Mouse (Mus musculus) retina, adult 2 months (tissue): Measurements from ENCODE around the gene Fbxo6.
A peak's percentile ranks its signal among the peaks of the same experiment; 100 is the strongest.

Experiments
- DNase-seq: peaks from one replicate; pipeline ENCODE4 v3.0.0-alpha.2; 2012; ENCODE audit warnings: low read depth, low spot score

Gene Fbxo6

DNA sequence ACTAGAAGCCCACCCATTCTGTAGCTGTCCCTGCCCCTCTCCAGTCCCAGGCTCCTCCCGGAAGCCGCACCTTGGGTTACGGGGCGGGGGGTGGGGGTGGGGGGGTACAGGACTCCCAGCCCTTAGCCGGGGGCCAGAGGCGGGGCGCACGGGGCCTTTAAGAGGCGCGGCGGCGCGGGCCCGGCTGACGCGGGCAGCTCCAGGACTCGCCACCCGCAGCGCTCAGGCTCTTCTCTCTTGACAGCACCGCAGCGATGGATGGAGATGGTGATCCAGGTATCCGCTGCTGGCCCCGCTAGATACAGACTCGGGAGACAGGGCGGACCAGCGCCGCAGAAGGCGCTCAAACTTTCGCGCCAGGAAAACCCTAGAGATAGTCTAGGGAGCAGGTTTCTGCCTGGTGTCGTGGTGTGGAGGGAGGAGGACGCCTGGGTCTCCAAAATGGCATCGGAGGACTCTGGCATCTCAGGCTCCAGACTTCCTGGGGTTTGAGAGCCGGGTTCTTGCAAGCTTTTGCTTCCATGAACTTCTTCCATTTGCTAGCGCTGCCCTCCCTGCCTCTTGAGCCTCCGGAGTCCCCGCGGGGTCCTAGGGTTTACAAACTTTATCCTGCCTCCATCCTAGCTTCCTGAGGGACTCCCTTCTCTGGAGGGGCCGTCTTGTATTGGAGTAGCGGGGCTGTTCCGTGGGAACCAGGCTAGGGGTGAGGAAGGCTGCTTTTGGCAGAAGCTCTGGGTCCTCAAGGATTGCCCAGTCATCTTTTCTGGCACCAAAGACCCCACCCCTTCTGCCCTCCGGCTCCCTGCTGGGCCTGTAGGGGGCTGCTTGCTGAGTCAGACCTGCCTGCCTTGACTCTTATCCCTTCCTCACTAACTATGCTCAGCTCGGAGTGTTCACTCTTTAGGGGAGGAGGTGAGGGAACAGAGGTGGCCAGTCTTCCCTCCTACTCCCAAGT lies 8.8 kb upstream of the Fbxo6 start, which contains the start of the genes Fbxo44 and Fbxo2:
Fbxo44 (minus strand) TSS at position 47 of the 955 bp plus-strand sequence.
Fbxo2 (plus strand) TSS at position 186 of the 955 bp plus-strand sequence.
- DNase-seq: no peak

DNA sequence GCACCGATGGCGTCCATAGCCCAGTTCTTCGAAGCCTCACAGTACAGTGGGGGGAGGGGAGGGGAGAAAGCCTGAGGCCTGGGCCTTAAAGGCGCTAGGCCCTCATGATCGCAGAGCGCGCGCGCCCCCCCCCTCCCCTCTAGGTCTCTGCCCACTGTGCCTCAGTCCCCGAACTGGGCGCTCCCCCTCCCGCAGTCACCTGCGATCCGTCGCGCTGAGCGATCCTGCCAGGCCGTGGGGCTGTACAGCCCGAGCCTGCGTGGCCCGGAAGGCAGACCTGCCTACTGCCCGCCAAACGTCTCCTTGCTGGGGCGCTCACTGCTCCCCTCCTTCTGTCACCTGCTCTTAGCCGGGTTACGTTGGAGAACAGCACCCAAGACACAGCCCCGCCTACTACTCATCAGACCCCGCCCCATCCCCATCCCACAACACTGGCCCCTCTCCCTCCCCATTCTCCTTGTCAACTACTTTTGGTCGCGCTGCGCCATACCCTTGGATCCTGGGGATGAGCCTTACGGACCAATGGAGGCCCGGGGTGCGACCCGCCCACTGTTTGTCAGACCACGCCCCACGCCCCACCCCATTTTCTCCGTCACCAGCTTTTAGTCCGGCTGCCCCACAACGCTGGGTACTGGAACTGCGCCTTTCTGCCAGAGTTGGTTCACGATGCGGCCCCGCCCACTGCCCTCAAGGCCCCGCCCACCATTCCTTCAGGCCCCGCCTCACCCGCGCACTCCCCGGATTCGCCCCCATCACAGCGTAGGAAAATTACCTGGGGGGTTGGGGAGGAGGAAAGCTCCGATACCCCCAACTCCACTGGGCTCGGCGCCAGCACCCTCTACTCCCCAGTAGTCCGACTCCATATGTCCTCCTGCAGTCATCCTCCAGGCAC lies 7.8 kb upstream of the Fbxo6 start:
- peak; percentile 83 for DNase-seq

DNA sequence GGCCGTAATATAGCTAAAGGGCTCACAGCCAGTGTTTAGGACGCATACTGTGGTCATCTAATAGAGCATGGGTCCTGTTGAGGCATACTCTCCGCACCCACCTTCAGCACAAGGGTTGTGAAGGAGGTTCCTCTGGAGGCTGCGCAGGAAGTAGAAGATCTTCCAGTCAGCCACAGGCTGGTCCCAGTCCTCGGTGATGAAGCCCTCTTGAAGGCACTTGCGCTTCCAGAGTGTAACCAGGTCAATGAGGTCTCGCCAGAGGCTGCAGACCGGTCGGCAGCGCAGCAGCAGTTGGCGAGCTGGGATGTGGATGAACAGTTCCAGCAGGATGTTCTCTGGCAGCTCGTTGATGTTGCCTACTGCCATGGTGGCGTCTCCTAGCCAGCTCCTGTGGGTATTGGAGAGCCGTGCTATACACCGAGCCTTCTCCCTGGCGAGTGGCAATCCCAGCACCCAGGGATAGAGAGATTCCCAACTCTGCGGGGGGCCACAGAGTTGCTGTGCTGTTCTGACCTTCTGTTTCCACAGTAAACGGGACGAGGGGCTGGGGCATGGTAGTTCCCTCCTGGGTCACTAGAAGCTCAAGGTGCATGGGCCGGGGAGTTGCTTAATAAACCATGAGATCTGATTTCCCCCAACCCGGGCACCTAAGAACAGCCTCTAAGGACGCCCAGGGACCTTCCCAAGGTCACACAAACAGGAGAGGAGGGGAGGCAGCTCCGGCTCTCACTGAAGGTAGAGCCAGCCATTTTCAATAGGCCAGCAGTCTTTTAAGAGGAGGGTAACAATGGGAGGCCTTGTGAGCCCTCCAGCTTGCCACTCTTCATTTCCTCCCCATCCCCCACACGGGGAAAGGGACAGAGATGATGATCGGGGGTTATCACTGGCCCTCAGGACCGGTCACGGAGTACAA lies 6.8 kb upstream of the Fbxo6 start:
- DNase-seq: no peak

DNA sequence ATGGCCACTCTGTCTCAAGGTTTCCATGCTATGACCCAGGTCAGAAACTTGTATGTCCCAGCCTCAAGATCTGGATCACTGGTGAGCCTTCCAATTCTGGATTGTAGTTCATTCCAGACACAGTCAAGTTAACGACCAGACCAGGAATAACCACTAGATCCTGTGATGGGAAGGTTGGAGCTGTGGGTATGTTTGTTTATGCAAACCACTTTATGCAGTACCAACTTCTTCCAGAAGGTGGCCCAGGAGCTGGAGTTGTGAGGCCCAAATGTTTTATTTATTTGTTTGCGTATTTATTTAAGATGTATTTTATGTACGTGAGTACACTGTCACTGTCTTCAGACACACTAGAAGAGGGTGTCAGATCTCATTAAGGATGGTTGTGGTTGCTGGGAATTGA lies 3.0 kb upstream of the Fbxo6 start:
- no peak for DNase-seq

DNA sequence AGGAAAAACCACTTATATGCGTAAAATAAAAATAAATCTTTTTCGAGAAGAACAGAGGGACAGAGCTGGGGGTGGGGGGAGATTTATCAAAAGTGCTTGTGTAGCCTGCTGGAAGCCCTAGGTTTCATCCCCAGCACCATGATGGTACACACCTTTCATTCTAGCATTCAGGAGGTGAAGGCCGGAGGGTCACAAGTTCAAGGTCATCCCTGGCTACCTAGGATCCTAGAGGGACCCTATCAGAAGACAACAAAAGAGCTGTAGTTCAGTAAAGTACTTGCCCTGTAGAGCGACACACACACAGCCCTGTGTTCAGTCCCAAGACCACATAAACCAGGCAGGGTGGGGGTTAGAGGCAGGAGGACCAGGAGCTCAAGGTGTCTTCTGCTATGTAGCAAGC lies 2.1 kb upstream of the Fbxo6 start:
- no peak for DNase-seq

DNA sequence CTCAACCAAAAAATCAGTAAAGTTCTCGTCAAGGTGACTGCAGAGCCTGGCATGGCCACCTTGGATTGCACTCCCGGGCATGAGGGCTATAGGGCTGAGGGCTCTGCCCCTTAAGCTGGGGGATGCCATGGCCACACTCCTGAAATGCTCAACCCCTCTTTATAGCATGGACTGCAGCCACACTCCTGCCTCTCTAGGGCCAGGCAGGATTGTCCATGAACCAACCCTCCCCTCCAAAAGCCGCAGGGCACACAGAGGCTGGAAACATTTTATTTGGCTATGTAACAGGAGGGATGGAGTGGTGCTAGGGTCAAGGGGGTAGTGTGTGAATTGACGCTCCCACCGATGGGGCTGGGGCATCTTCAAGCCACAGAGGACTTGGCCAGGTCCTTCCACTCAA lies 607 bp upstream of the Fbxo6 start:
- DNase-seq: no peak

DNA sequence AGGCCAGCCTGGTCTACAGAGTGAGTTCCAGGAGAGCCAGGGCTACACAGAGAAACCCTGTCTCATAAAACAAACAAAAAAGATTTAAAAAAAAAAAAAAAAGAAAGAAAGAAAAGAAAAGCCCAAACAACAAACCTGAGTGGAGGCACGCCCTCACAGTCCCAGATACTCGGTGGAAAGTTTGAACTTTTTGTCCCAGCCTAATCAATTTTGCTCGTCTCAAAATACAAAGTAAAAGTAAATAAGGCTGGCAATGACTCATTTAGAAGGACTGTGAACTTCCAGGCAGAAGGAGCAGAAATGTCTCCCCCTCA lies 1.0 kb downstream of the Fbxo6 start:
- DNase-seq: no peak

DNA sequence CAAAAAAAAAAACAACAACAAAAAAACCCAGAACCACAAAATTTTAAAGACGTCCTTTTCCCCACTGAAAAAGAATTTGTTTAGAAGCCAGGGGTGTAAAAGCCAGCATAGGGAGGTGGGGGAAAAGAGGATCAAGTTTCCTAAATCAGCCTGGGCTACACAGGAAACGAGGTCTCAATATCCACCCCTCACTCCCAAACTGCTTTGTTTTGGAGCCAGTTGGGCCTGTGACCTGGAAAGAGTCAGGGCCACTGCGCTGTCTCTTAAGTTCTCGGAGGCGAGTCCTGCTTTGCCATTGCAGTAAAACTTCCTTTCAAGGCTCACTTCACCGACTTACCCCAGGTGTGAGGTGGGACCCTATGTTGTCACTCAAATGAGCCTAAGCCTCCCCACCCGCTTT lies 1.7 kb downstream of the Fbxo6 start:
- no peak for DNase-seq

DNA sequence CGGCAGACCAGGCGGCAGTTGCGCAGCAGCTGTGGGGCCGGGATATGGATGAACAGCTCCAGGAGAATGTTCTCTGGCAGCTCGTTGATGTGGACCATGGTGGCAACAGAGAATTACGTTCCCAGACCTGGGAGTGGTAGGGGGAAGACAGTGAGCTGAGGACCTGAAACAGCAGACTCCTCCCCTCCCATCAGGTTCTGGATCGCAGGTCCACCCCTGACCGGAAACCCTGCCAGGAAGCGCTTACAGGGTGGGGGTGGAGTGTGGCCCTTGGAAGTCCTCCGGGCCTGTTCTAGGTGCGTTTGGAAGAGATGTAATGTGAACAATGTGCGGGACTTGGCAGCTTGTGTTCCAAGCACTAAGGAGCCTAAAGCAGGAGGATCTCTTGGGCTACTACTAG lies 2.4 kb downstream of the Fbxo6 start:
- no peak for DNase-seq

DNA sequence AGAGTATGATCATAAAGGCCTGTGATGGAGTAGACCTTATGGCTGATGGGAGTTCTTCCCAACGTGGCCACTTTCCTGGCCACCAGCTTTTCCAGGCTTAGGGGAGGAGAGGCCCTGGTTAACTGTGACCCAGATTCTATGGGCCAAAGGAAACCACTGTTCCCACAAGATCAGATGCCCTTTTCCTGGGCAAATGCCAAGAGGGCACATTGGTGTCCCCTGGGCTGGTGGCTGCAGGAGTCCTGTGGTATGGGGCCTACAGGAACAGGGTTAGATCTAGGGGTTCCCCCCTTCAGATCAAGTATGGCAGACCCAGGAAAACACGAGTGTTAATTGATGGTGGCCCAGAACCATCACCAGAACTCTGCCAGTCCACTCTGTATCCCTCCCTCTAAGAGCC lies 4.2 kb downstream of the Fbxo6 start:
- DNase-seq: no peak

DNA sequence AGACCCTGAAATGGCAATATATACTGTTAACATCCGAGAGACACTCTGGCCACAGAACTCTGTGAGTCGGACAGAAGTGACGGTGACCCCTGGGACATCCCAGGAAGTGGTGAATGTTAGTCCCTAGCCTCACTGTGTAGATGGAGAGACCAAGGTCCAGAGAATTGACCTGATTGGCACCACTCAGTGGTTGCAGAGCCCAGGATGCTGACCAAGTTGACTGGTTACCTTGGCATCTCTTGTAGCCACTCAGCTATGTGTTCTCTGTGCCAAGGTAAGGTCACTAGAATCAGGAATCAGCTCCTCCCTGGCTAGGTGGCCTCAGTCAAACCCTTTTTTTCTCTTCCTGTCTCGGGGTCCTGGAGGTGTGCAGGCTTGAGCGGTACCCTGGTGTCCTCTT lies 8.2 kb downstream of the Fbxo6 start:
- DNase-seq: no peak

DNA sequence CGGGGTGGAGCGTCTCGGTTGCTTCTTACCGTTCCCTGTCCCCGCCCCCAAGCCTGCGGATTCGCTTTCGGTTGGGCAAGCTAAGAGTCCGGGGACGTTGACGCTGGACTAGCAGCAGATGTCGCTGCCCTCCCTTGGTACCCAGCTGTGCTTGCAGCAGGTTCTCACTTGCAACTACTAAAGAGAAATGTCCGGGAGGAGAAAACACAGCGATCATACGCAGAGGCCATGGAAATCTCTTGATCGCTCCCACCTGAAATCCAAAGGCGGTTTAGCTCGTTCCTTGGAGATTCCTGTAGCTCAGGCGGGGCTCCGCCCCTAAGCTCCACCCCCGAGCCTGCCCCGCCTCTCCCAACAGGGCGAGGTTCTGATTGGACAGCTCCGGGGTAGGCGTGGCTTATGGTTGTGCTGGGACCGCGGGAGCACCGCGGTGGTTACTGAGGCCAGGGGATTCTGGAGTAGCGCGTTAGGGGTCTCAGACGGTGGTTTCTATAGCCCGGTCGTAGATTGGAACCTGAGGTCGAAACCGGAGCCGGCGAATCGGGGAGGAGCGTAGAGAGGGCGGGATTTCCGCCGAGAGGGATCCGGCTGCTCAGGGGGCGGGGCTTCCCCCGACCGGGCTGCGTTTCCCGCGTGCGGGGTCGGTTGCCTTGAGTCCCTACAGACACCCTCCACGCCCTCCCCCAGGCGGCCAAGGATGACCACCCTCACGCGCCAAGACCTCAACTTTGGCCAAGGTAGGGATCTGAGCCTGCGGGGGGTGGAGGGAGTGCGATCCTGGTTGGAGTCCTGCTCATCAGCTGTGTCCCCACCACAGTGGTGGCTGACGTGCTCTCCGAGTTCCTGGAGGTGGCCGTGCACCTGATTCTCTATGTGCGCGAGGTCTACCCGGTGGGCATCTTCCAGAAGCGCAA lies 11.6 kb downstream of the Fbxo6 start:
- peak; percentile 77 for DNase-seq

DNA sequence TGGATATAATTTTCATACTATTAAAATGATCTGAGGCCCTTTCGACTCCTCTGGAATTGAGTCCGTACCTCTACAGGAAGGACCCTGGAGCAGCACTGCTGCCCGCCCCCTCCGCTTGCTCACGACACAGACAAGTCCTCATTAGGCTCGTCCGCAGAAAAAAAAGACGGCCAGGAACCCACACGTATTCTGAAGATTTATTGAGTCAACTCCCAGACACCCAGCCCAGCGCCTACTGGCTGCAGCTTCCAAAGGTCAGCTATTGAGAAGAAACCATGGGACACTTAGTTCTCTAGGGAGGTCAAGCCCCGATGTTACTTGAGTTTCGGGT lies 12.2 kb downstream of the Fbxo6 start:
- no peak for DNase-seq

DNA sequence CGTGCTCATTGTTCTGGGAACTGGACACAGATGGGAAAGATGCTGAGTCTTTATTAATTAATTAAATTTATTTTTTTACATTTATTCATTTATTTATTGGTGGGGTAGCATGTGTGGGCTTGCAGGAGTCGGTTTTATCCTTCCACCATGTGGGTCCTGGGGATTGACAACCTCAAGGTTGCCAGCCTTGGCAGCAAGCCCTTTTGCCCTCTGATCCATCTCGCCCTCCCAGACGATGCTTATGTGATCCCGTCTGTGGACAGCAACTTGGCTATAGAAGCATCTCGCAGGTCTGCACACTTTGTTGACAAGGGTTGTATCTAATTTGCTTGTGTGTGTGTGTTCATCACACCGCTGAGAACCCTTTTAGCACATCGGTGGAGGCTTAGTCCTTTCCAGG lies 14.4 kb downstream of the Fbxo6 start:
- no peak for DNase-seq

DNA sequence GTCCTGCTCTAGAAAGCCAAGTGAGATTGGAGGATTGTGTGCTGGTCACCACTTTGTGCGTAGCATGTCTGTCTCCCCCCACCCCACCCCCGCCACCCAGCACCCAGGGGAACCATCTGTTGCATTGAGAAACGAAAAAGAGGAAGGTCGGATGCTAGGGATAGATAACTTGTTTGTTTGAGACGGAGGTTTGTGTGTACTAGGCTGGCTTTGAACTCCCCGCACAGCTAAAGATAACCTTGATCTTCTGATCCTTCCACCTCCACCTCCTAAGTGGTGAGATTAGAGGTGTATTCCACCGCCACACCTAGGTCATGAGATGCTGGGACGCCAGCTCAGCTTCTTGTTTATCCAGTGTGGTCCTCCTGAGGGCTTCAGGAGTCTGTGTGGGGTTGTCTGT lies 17.0 kb downstream of the Fbxo6 start:
- no peak for DNase-seq

DNA sequence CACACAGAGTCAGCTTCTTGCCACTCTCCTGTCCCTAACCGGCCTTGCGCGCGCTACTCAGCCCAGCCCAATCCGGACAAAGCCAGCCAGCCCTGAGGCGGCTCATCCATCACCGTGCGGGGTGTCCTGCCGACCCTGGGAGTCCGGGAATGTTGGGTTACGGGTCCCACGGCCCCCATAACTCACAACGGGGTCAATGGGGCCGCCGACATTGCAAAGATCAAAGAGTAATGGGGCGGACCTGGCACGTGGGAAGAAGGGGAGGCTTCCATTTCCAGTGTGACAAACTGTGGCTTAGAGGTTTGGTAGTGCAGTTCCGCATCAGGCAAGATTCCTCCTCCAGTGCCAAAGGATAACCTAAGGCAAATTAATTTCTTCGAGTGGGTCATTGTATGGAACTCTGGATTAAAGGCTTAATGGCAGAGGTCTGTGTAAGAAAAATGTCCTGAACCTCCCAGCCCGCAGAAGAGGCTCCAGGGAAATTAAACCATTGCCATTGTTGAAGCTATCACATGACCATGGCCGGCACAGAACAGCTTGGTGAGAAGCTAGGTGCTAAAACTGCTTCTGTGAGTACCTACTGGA lies 20.4 kb downstream of the Fbxo6 start:
- no peak for DNase-seq

DNA sequence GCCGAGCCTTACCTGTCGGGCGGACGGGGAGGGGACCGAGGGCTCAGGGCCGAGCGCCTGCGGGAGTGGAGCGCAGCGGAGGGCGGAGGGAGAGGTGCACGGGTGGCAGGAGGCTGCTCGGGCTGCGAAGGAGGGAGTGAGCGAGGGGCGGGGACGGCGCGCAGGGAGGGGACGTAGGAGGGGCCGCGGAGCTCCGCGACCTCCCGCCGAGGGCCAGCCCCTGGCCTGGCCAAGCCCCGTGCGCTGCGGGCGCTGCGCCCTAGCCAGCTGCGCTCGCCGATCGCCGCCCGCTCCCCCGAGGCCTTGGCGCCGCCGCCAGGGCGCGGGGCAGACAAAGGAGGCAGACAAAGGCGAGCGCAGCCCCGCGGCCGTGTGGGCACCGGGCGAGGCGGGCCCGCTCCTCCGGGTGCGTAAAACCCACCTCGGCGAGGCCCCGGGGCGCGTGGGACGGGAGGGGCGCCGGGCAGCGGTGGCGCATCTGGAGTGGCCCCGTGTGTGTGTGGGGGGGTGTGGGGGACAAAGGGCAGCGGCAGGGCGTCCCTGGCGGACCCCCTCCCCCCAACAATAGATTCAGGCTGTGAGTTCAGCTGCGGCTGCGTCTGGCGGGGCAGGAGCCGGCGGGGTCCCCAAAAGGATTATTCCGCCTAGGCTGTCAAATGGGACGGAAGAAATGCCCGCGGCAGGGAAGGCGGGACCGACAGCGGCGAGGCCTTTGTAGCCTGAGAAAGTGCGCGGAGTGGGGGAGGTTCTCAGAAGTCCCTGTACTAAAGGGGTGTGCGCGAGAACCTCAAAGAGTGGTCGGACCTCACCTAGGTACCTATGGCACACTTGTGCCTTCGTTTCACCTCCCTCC lies 21.2 kb downstream of the Fbxo6 start, which contains the start of gene Draxin:
Draxin (minus strand) TSS at position 138 of the 853 bp plus-strand sequence.
- no peak for DNase-seq

DNA sequence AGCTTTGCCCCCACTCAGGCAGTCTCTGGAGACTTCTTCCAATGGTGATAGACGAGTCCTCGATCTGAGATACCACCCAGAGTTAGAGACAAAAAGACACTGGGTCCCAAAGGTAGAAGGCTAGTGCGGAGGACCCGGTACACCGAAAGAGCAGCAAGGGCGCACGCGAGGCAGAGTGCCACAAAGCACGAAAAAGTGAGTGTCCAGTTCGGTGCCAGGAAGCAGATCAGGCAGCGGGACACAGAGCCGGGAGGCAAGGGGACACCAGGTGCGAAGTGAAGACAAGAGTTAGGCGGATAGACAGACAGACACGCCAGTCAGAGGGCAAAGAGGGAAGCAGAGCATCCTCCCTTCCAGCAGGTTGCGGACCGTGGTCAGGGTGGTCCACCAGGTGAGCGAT lies 21.8 kb downstream of the Fbxo6 start, which contains the start of gene Mad2l2:
Mad2l2 (plus strand) TSS at position 252 of the 400 bp plus-strand sequence.
- no peak for DNase-seq

DNA sequence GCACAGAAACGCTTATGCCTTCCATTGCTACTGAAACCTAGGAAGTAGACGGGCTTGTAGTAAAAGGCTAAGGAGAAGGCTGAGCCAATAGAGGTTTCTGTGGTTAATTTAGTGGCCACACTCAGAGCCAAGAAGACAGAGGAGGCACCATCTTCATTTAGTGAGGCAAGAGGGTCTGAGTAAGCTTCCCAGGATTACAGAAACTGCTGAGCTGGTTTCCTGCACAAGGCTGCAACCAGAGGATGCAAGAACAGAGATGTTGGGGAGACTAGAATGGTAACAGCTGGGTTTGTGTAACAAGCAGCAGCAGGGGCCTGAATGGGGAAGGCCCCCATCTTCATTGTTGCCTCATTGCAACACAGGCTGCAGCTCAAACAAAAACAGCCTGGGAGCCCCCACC lies 23.3 kb downstream of the Fbxo6 start:
- no peak for DNase-seq
